Mouse (Mus musculus) midbrain, embryonic 15.5 days (tissue): ENCODE data around the gene Trank1. TPM values are rescaled to one million over a fixed set of nuclear protein-coding genes. Genes with fewer than 3 reads are reported as not detected.

Source experiments
- ATAC-seq: fragments of 200-750 bp; cut with Nextera tagmentation; replicated peaks from 2 replicates; pipeline ENCODE4 v1.8.0; 2017; ENCODE audit warnings: moderate TSS enrichment
- H3K27ac ChIP-seq: fragments of 300-500 bp; sonication (generic); 2 replicates; pipeline ENCODE4 v1.5.1; 2015; ENCODE audit warnings: mild to moderate bottlenecking, inconsistent platforms
- H3K27me3 ChIP-seq: fragments of 300-500 bp; sonication (generic); replicated peaks from 2 replicates; pipeline ENCODE4 v1.6.1; 2015; ENCODE audit warnings: inconsistent platforms
- H3K36me3 ChIP-seq: fragments of 300-500 bp; sonication (generic); replicated peaks from 2 replicates; pipeline ENCODE4 v1.6.1; 2015; ENCODE audit warnings: inconsistent platforms
- H3K4me1 ChIP-seq: fragments of 300-500 bp; sonication (generic); 2 replicates; pipeline ENCODE4 v1.6.1; 2015; ENCODE audit warnings: inconsistent platforms
- H3K4me2 ChIP-seq: fragments of 300-500 bp; sonication (generic); 2 replicates; pipeline ENCODE4 v1.6.1; 2015; ENCODE audit warnings: inconsistent platforms, mild to moderate bottlenecking, moderate library complexity
- H3K4me3 ChIP-seq: fragments of 300-500 bp; sonication (generic); 2 replicates; pipeline ENCODE4 v1.5.1; 2015; ENCODE audit warnings: mild to moderate bottlenecking, inconsistent platforms
- H3K9ac ChIP-seq: fragments of 300-500 bp; sonication (generic); 2 replicates; pipeline ENCODE4 v1.6.1; 2015; ENCODE audit warnings: mild to moderate bottlenecking, inconsistent platforms
- H3K9me3 ChIP-seq: fragments of 300-500 bp; sonication (generic); 2 replicates; pipeline ENCODE4 v1.6.1; 2016; ENCODE audit warnings: inconsistent platforms
- WGBS: fragments of 180-500 bp; shearing (Covaris S2); methylation state at CpG from one replicate; pipeline ENCODE4 v1.1.7; 2015; ENCODE audit warnings: mixed read lengths; 5-methylcytosine and 5-hydroxymethylcytosine counted together
- polyA plus RNA-seq: library from polyadenylated mRNA; unstranded; fragments of >200 nt; fragmentation: Nextera tagmentation; extraction: Ambion mirVana; gene quantifications from 2 replicates; pipeline ENCODE4 v1.2.1, GENCODE M21; 2015

The Trank1 gene
- polyA plus RNA-seq, 1 experiment from 2014 or later, result 15.8 TPM

- no peak for ATAC-seq
- H3K4me1 ChIP-seq, result peaks cover 24% of the 10 kb centered on the region
Observed at GRCm38 (mm10) chr9:111286468-111286867, 25.1 kb upstream of the Trank1 start.

GRCm38 (mm10) chr9:111287956-111288355 is 23.6 kb upstream of the Trank1 start:
- H3K4me1 ChIP-seq, result peaks cover 24% of the 10 kb centered on the region
- H3K9me3 ChIP-seq, result no peaks in the 10 kb centered on the region
- no peaks in the 10 kb centered on the region for H3K27me3 ChIP-seq
- H3K36me3 ChIP-seq, result no peaks in the 10 kb centered on the region
- H3K9ac ChIP-seq, result no peak overlapping the region
- ATAC-seq, result no peak
- no peak overlapping the region for H3K4me3 ChIP-seq
- 91% methylated on average over 4 of the region's 4 CpGs for WGBS
- H3K27ac ChIP-seq, result no peak overlapping the region
- H3K4me2 ChIP-seq, result no peak overlapping the region

More at GRCm38 (mm10) chr9:111286468-111286867, 25.1 kb upstream of the Trank1 start:
- WGBS, result 79% methylated on average over 2 of the region's 2 CpGs
- Histone ChIP-seq H3K4me3 (no peak overlapping the region), H3K9me3 (no peaks in the 10 kb centered on the region), H3K27ac (peak overlapping the region; percentile 78; the same call in 1 of the 2 replicates), H3K27me3 (no peaks in the 10 kb centered on the region), H3K9ac (no peak overlapping the region), H3K36me3 (no peaks in the 10 kb centered on the region), H3K4me2 (no peak overlapping the region)

GRCm38 (mm10) chr9:111289294-111289831 is 22.2 kb upstream of the Trank1 start:
- Histone ChIP-seq H3K9me3 (no peaks in the 10 kb centered on the region), H3K4me3 (no peak overlapping the region), H3K4me1 (peaks cover 24% of the 10 kb centered on the region), H3K27me3 (no peaks in the 10 kb centered on the region), H3K4me2 (peak overlapping the region; percentile 17; the same call in 1 of the 2 replicates), H3K27ac (no peak overlapping the region), H3K36me3 (no peaks in the 10 kb centered on the region), H3K9ac (no peak overlapping the region)
- no peak for ATAC-seq
- 56% methylated on average over 9 of the region's 9 CpGs for WGBS

- H3K27me3 ChIP-seq, result no peaks in the 10 kb centered on the region
- H3K36me3 ChIP-seq, result no peaks in the 10 kb centered on the region
- 17% methylated on average over 21 of the region's 21 CpGs for WGBS
- no peak overlapping the region for H3K27ac ChIP-seq
- ATAC-seq, result peak; percentile 59
- H3K9ac ChIP-seq, result no peak overlapping the region
- H3K4me2 ChIP-seq, result peak overlapping the region; percentile 17; the same call in 1 of the 2 replicates
- no peaks in the 10 kb centered on the region for H3K9me3 ChIP-seq
- H3K4me3 ChIP-seq, result no peak overlapping the region
- H3K4me1 ChIP-seq, result peaks cover 23% of the 10 kb centered on the region
Observed at GRCm38 (mm10) chr9:111289832-111290339, 21.7 kb upstream of the Trank1 start.

GRCm38 (mm10) chr9:111290539-111291100 is 20.9 kb upstream of the Trank1 start:
- no peak overlapping the region for H3K9ac ChIP-seq
- H3K4me3 ChIP-seq, result no peak overlapping the region
- H3K4me1 ChIP-seq, result peaks cover 17% of the 10 kb centered on the region
- no peaks in the 10 kb centered on the region for H3K9me3 ChIP-seq
- H3K27me3 ChIP-seq, result no peaks in the 10 kb centered on the region
- H3K4me2 ChIP-seq, result no peak overlapping the region
- H3K36me3 ChIP-seq, result no peaks in the 10 kb centered on the region
- ATAC-seq, result peak; percentile 67; the same call in 1 of the 2 replicates
- H3K27ac ChIP-seq, result no peak overlapping the region
- 57% methylated on average over 11 of the region's 11 CpGs for WGBS

- no peaks in the 10 kb centered on the region for H3K36me3 ChIP-seq
- 86% methylated on average over 4 of the region's 4 CpGs for WGBS
- no peak for ATAC-seq
- no peaks in the 10 kb centered on the region for H3K9me3 ChIP-seq
- no peaks in the 10 kb centered on the region for H3K27me3 ChIP-seq
- no peak overlapping the region for H3K4me3 ChIP-seq
- H3K4me2 ChIP-seq, result no peak overlapping the region
- no peak overlapping the region for H3K27ac ChIP-seq
- no peak overlapping the region for H3K9ac ChIP-seq
- peaks cover 11% of the 10 kb centered on the region for H3K4me1 ChIP-seq
Observed at GRCm38 (mm10) chr9:111293234-111293633, 18.3 kb upstream of the Trank1 start.

GRCm38 (mm10) chr9:111294911-111295310 is 16.6 kb upstream of the Trank1 start:
- ATAC-seq, result no peak
- 91% methylated on average over 6 of the region's 6 CpGs for WGBS
- H3K4me2 ChIP-seq, result no peak overlapping the region
- H3K4me3 ChIP-seq, result no peak overlapping the region
- H3K4me1 ChIP-seq, result peaks cover 6% of the 10 kb centered on the region
- H3K9me3 ChIP-seq, result no peaks in the 10 kb centered on the region
- H3K27me3 ChIP-seq, result no peaks in the 10 kb centered on the region
- H3K36me3 ChIP-seq, result no peaks in the 10 kb centered on the region
- no peak overlapping the region for H3K9ac ChIP-seq
- no peak overlapping the region for H3K27ac ChIP-seq

- Histone ChIP-seq H3K9me3 (no peaks in the 10 kb centered on the region), H3K4me1 (peaks cover 2% of the 10 kb centered on the region; the same call in 1 of the 2 replicates), H3K27ac (no peak overlapping the region), H3K36me3 (no peaks in the 10 kb centered on the region), H3K27me3 (no peaks in the 10 kb centered on the region), H3K9ac (no peak overlapping the region), H3K4me2 (no peak overlapping the region), H3K4me3 (no peak overlapping the region)
- no peak for ATAC-seq
- WGBS, result 75% methylated on average over 2 of the region's 2 CpGs
Observed at GRCm38 (mm10) chr9:111295323-111295722, 16.2 kb upstream of the Trank1 start.

GRCm38 (mm10) chr9:111296433-111296832 is 15.1 kb upstream of the Trank1 start:
- Histone ChIP-seq H3K27ac (no peak overlapping the region), H3K27me3 (no peaks in the 10 kb centered on the region), H3K9ac (no peak overlapping the region), H3K4me3 (no peak overlapping the region), H3K4me2 (no peak overlapping the region), H3K9me3 (no peaks in the 10 kb centered on the region), H3K4me1 (no peaks in the 10 kb centered on the region), H3K36me3 (no peaks in the 10 kb centered on the region)
- no peak for ATAC-seq
- 67% methylated on average over 7 of the region's 7 CpGs for WGBS

GRCm38 (mm10) chr9:111298606-111299005 is 12.9 kb upstream of the Trank1 start:
- no peak for ATAC-seq

GRCm38 (mm10) chr9:111302196-111302831 is 9.2 kb upstream of the Trank1 start:
- no peaks in the 10 kb centered on the region for H3K36me3 ChIP-seq
- no peaks in the 10 kb centered on the region for H3K9me3 ChIP-seq
- no peaks in the 10 kb centered on the region for H3K27me3 ChIP-seq
- H3K4me2 ChIP-seq, result no peak overlapping the region
- no peaks in the 10 kb centered on the region for H3K4me1 ChIP-seq
- no peak for ATAC-seq
- H3K27ac ChIP-seq, result no peak overlapping the region
- H3K9ac ChIP-seq, result no peak overlapping the region
- no peak overlapping the region for H3K4me3 ChIP-seq
- WGBS, result 47% methylated on average over 12 of the region's 12 CpGs

More at GRCm38 (mm10) chr9:111298606-111299005, 12.9 kb upstream of the Trank1 start:
- Histone ChIP-seq H3K9ac (no peak overlapping the region), H3K4me1 (no peaks in the 10 kb centered on the region), H3K4me2 (no peak overlapping the region), H3K9me3 (no peaks in the 10 kb centered on the region), H3K36me3 (no peaks in the 10 kb centered on the region), H3K4me3 (no peak overlapping the region), H3K27me3 (no peaks in the 10 kb centered on the region), H3K27ac (no peak overlapping the region)
- 71% methylated on average over 2 of the region's 2 CpGs for WGBS

- 94% methylated on average over 6 of the region's 6 CpGs for WGBS
- H3K9ac ChIP-seq, result no peak overlapping the region
- H3K4me1 ChIP-seq, result no peaks in the 10 kb centered on the region
- no peak for ATAC-seq
- no peak overlapping the region for H3K4me2 ChIP-seq
- 0 out of 2 replicates have a peak, but pooled peaks cover 3% of the 10 kb centered on the region for H3K27me3 ChIP-seq
- H3K9me3 ChIP-seq, result no peaks in the 10 kb centered on the region
- no peak overlapping the region for H3K4me3 ChIP-seq
- no peaks in the 10 kb centered on the region for H3K36me3 ChIP-seq
- no peak overlapping the region for H3K27ac ChIP-seq
Observed at GRCm38 (mm10) chr9:111304036-111304435, 7.5 kb upstream of the Trank1 start.
